Mouse (Mus musculus): ENCODE results near the gene Cept1. TPM values are rescaled to one million over a fixed set of nuclear protein-coding genes. Genes with fewer than 3 reads are reported as not detected.
A peak's percentile ranks its signal among the peaks of the same experiment; 100 is the strongest.

Cept1 gene
- polyA plus RNA-seq, 1 experiment from 2014 or later = 40.2 TPM

- no peaks in the 10 kb centered on the region for H3K4me1 ChIP-seq
- WGBS = 95% methylated on average over 4 of the region's 4 CpGs
- no peak overlapping the region for H3K27ac ChIP-seq (replicated peaks)
- no peaks in the 10 kb centered on the region for H3K27me3 ChIP-seq (ENCODE audit: low read depth, poor library complexity, severe bottlenecking)
- H3K36me3 ChIP-seq = no peaks in the 10 kb centered on the region
- no peak overlapping the region for H3K4me3 ChIP-seq
- no peak for DNase-seq (ENCODE audit: low spot score)
- no peaks in the 10 kb centered on the region for H3K9me3 ChIP-seq (replicated peaks)
These were observed 57.4 kb downstream of the Cept1 start for GRCm38 (mm10) chr3:106490239-106490638.

- Histone ChIP-seq H3K9me3 (replicated peaks) (no peaks in the 10 kb centered on the region), H3K4me3 (no peak overlapping the region), H3K27me3 (ENCODE audit: low read depth, poor library complexity, severe bottlenecking) (peaks cover 13% of the 10 kb centered on the region), H3K4me1 (peaks cover 5% of the 10 kb centered on the region), H3K36me3 (no peaks in the 10 kb centered on the region), H3K27ac (replicated peaks) (no peak overlapping the region)
- WGBS = 85% methylated on average over 2 of the region's 2 CpGs
- no peak for DNase-seq (ENCODE audit: low spot score)
These were observed 60.1 kb downstream of the Cept1 start for GRCm38 (mm10) chr3:106487551-106487950.

GRCm38 (mm10) chr3:106485810-106486209 is 61.8 kb downstream of the Cept1 start:
- Histone ChIP-seq H3K4me1 (peaks cover 11% of the 10 kb centered on the region), H3K4me3 (no peak overlapping the region), H3K27me3 (ENCODE audit: low read depth, poor library complexity, severe bottlenecking) (peaks cover 26% of the 10 kb centered on the region), H3K9me3 (replicated peaks) (no peaks in the 10 kb centered on the region), H3K36me3 (no peaks in the 10 kb centered on the region), H3K27ac (replicated peaks) (no peak overlapping the region)
- no peak for DNase-seq (ENCODE audit: low spot score)
- WGBS = 82% methylated on average over 5 of the region's 5 CpGs

- H3K4me1 ChIP-seq = peaks cover 11% of the 10 kb centered on the region
- peaks cover 26% of the 10 kb centered on the region for H3K27me3 ChIP-seq (ENCODE audit: low read depth, poor library complexity, severe bottlenecking)
- H3K27ac ChIP-seq (replicated peaks) = no peak overlapping the region
- 92% methylated on average over 3 of the region's 3 CpGs for WGBS
- no peaks in the 10 kb centered on the region for H3K9me3 ChIP-seq (replicated peaks)
- no peak for DNase-seq (ENCODE audit: low spot score)
- H3K4me3 ChIP-seq = no peak overlapping the region
- H3K36me3 ChIP-seq = no peaks in the 10 kb centered on the region
These were observed 62.7 kb downstream of the Cept1 start for GRCm38 (mm10) chr3:106484861-106485260.

- no peaks in the 10 kb centered on the region for H3K36me3 ChIP-seq
- H3K4me3 ChIP-seq = no peak overlapping the region
- peaks cover 26% of the 10 kb centered on the region for H3K27me3 ChIP-seq (ENCODE audit: low read depth, poor library complexity, severe bottlenecking)
- no peaks in the 10 kb centered on the region for H3K9me3 ChIP-seq (replicated peaks)
- no peak for DNase-seq (ENCODE audit: low spot score)
- WGBS = 78% methylated on average over 4 of the region's 4 CpGs
- H3K27ac ChIP-seq (replicated peaks) = no peak overlapping the region
- peaks cover 11% of the 10 kb centered on the region for H3K4me1 ChIP-seq
These were observed 63.7 kb downstream of the Cept1 start for GRCm38 (mm10) chr3:106483796-106484405.

- Histone ChIP-seq H3K27me3 (ENCODE audit: low read depth, poor library complexity, severe bottlenecking) (peaks cover 26% of the 10 kb centered on the region), H3K36me3 (no peaks in the 10 kb centered on the region), H3K4me3 (no peak overlapping the region), H3K4me1 (peaks cover 11% of the 10 kb centered on the region), H3K9me3 (replicated peaks) (no peaks in the 10 kb centered on the region), H3K27ac (replicated peaks) (no peak overlapping the region)
- 86% methylated on average over 7 of the region's 7 CpGs for WGBS
- DNase-seq (ENCODE audit: low spot score) = no peak
These were observed 64.3 kb downstream of the Cept1 start for GRCm38 (mm10) chr3:106483297-106483696.

GRCm38 (mm10) chr3:106482281-106483081 is 65.1 kb downstream of the Cept1 start, which contains the start of gene Dennd2d:
Gene Dennd2d (plus strand): TSS chr3:106482405.
- 2% methylated on average over 43 of the region's 44 CpGs for WGBS
- DNase-seq (ENCODE audit: low spot score) = peak; percentile 34
- Histone ChIP-seq H3K9me3 (replicated peaks) (no peaks in the 10 kb centered on the region), H3K27me3 (ENCODE audit: low read depth, poor library complexity, severe bottlenecking) (peaks cover 26% of the 10 kb centered on the region), H3K36me3 (no peaks in the 10 kb centered on the region), H3K4me3 (peak within 1 kb of the TSS; percentile 69), H3K4me1 (peaks cover 11% of the 10 kb centered on the region), H3K27ac (replicated peaks) (peak within 1 kb of the TSS; percentile 76)

- H3K27ac ChIP-seq (replicated peaks) = no peak overlapping the region
- no peaks in the 10 kb centered on the region for H3K4me1 ChIP-seq
- WGBS = 100% methylated on average over 1 of the region's 1 CpGs
- no peaks in the 10 kb centered on the region for H3K9me3 ChIP-seq (replicated peaks)
- no peak for DNase-seq (ENCODE audit: low spot score)
- H3K4me3 ChIP-seq = no peak overlapping the region
- H3K27me3 ChIP-seq (ENCODE audit: low read depth, poor library complexity, severe bottlenecking) = peaks cover 6% of the 10 kb centered on the region; the same call in 1 of the 2 replicates
- H3K36me3 ChIP-seq = no peaks in the 10 kb centered on the region
These were observed 70.7 kb downstream of the Cept1 start for GRCm38 (mm10) chr3:106476863-106477262.

GRCm38 (mm10) chr3:106474210-106474609 is 73.4 kb downstream of the Cept1 start:
- DNase-seq (ENCODE audit: low spot score) = no peak
- Histone ChIP-seq H3K27ac (replicated peaks) (no peak overlapping the region), H3K4me3 (no peak overlapping the region), H3K4me1 (no peaks in the 10 kb centered on the region), H3K36me3 (no peaks in the 10 kb centered on the region), H3K27me3 (ENCODE audit: low read depth, poor library complexity, severe bottlenecking) (no peaks in the 10 kb centered on the region), H3K9me3 (replicated peaks) (no peaks in the 10 kb centered on the region)
- WGBS = 87% methylated on average over 4 of the region's 4 CpGs

GRCm38 (mm10) chr3:106464750-106465149 is 82.9 kb downstream of the Cept1 start:
- Histone ChIP-seq H3K9me3 (replicated peaks) (no peaks in the 10 kb centered on the region), H3K36me3 (no peaks in the 10 kb centered on the region), H3K27me3 (ENCODE audit: low read depth, poor library complexity, severe bottlenecking) (no peaks in the 10 kb centered on the region), H3K4me1 (no peaks in the 10 kb centered on the region), H3K4me3 (no peak overlapping the region), H3K27ac (replicated peaks) (no peak overlapping the region)
- WGBS = 92% methylated on average over 1 of the region's 1 CpGs
- DNase-seq (ENCODE audit: low spot score) = no peak

- Histone ChIP-seq H3K27me3 (ENCODE audit: low read depth, poor library complexity, severe bottlenecking) (no peaks in the 10 kb centered on the region), H3K9me3 (replicated peaks) (no peaks in the 10 kb centered on the region), H3K27ac (replicated peaks) (no peak overlapping the region), H3K4me3 (no peak overlapping the region), H3K36me3 (no peaks in the 10 kb centered on the region), H3K4me1 (no peaks in the 10 kb centered on the region)
- WGBS = 72% methylated on average over 3 of the region's 3 CpGs
- no peak for DNase-seq (ENCODE audit: low spot score)
These were observed 85.1 kb downstream of the Cept1 start for GRCm38 (mm10) chr3:106462493-106462892.

GRCm38 (mm10) chr3:106462059-106462470 is 85.5 kb downstream of the Cept1 start:
- WGBS = 89% methylated on average over 2 of the region's 2 CpGs
- no peaks in the 10 kb centered on the region for H3K27me3 ChIP-seq (ENCODE audit: low read depth, poor library complexity, severe bottlenecking)
- no peaks in the 10 kb centered on the region for H3K36me3 ChIP-seq
- no peaks in the 10 kb centered on the region for H3K9me3 ChIP-seq (replicated peaks)
- no peak for DNase-seq (ENCODE audit: low spot score)
- no peak overlapping the region for H3K4me3 ChIP-seq
- H3K4me1 ChIP-seq = no peaks in the 10 kb centered on the region
- H3K27ac ChIP-seq (replicated peaks) = no peak overlapping the region

- 76% methylated on average over 2 of the region's 2 CpGs for WGBS
- Histone ChIP-seq H3K4me1 (no peaks in the 10 kb centered on the region), H3K27ac (replicated peaks) (no peak overlapping the region), H3K4me3 (no peak overlapping the region), H3K36me3 (no peaks in the 10 kb centered on the region), H3K9me3 (replicated peaks) (no peaks in the 10 kb centered on the region), H3K27me3 (ENCODE audit: low read depth, poor library complexity, severe bottlenecking) (no peaks in the 10 kb centered on the region)
- no peak for DNase-seq (ENCODE audit: low spot score)
These were observed 90.2 kb downstream of the Cept1 start for GRCm38 (mm10) chr3:106457298-106457869.

All from midbrain, embryonic 10.5 days (tissue).